Mouse (Mus musculus): ENCODE results near the gene Etnk1.

- TF ChIP-seq ZC3H11A (IDR thresholded peaks at IDR 0.05; ENCODE audit: low read depth, low read length) (no peak), CTCF (IDR thresholded peaks at IDR 0.05 in 2 of 3, conservative IDR thresholded peaks at IDR 0.05 in 1 of 3; ENCODE audit: control insufficient read depth in 1 of 3, insufficient read depth in 1 of 3, low read depth in 2 of 3, low read length in 3 of 3, poor library complexity in 1 of 3, severe bottlenecking in 1 of 3) (no peak), MAX (IDR thresholded peaks at IDR 0.05; ENCODE audit: low read length) (no peak), ZNF384 (IDR thresholded peaks at IDR 0.05; ENCODE audit: low read depth, low read length) (peak; percentile 53), POLR2A (IDR thresholded peaks at IDR 0.05; ENCODE audit: control insufficient read depth in 1 of 2, insufficient read depth in 1 of 2, low read depth in 1 of 2, low read length in 2 of 2, poor library complexity in 1 of 2) (no peak), E2F4 (IDR thresholded peaks at IDR 0.05; ENCODE audit: borderline replicate concordance, low read depth, low read length) (no peak), SMC3 (IDR thresholded peaks at IDR 0.05; ENCODE audit: low read depth, low read length) (no peak), MEF2A (IDR thresholded peaks at IDR 0.05; ENCODE audit: extremely low read depth, insufficient replicate concordance, low read depth, low read length, poor library complexity, severe bottlenecking) (no peak), GABPA (IDR thresholded peaks at IDR 0.05; ENCODE audit: low read depth, low read length) (no peak), USF1 (IDR thresholded peaks at IDR 0.05; ENCODE audit: low read depth, low read length) (no peak)
Observed at GRCm38 (mm10) chr6:143162161-143162877, 4.7 kb upstream of the Etnk1 start.

All from MEL (cell line).